Mouse (Mus musculus): ENCODE measurements around the gene Itgb4. TPM values are rescaled to one million over a fixed set of nuclear protein-coding genes. Genes with fewer than 3 reads are reported as not detected.
"Not testable (repeated sequence)": the region's sequence is repeated elsewhere in the genome, so short reads cannot be mapped to it uniquely, and the experiment has no call there.

The Itgb4 gene
- polyA plus RNA-seq, 1 experiment: 1.3 TPM

DNA sequence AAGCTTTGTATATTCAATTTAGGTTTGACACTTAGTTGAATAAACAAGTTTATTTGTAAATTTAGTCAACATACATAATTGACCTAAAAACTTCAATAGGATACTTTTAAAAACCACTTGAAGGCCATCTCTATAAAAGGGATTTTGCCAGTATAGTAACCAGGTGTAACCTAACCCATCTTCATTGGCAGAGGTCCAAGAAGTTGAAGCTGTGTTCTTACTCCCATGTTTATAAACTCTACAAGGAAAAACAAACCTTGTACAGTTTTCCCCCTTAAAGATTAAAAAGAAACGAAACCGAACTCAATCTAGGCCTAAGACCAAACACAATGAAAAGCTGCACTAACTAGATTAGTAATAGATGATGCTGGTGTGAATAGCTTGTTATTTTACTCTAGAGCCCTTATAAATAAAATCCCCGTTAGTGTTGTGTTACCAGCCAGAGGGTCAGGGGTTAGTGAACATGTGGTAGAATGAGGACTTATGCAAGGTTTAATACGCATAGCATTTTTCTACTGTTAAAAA is 47.8 kb downstream of the Itgb4 start:
- Histone ChIP-seq H3K4me1 (ENCODE audit: control insufficient read depth, insufficient read depth, low read length) (no peaks in the 10 kb centered on the region), H3K27ac (ENCODE audit: insufficient read depth, low read length) (no peak overlapping the region), H3K4me3 (ENCODE audit: insufficient read depth, low read length) (peak overlapping the region; percentile 37)
- TF ChIP-seq CTCF (IDR thresholded peaks at IDR 0.05; ENCODE audit: borderline replicate concordance, insufficient read depth, low read length): no peak
- no peak; the same call in 1 of the 2 replicates for TF ChIP-seq POLR2A (IDR thresholded peaks at IDR 0.05; ENCODE audit: low read depth, low read length)

DNA sequence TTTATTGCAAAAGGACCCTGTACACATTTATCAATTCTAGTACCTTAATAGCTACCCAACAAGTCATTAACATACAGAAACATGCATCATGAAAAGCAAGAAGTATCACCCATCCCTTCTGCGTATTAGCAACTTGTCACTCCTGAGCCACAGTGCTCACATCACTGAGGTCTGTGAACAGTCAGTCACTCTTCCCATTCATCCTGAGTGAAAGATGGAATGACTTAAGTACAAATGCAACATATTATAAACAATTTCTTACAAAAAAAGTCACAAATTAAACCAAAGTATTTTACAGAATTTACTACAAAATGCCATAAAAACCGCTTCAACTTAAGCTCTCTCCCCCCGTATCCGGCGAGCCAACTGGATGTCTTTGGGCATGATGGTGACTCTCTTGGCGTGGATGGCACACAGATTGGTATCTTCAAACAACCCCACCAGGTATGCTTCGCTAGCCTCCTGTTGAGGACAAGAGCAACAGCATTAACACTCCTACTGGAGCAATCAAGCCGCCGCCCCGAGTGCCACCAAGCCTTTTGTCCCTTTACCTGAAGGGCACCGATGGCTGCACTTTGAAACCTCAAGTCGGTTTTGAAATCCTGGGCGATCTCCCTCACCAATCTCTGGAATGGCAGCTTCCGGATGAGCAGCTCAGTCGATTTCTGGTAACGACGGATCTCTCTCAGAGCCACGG is 48.7 kb downstream of the Itgb4 start:
- not testable (repeated sequence) for H3K4me1 ChIP-seq (ENCODE audit: control insufficient read depth, insufficient read depth, low read length)
- peak overlapping the region; percentile 74 for H3K4me3 ChIP-seq (ENCODE audit: insufficient read depth, low read length)
- peak overlapping the region; percentile 98 for H3K27ac ChIP-seq (ENCODE audit: insufficient read depth, low read length)

DNA sequence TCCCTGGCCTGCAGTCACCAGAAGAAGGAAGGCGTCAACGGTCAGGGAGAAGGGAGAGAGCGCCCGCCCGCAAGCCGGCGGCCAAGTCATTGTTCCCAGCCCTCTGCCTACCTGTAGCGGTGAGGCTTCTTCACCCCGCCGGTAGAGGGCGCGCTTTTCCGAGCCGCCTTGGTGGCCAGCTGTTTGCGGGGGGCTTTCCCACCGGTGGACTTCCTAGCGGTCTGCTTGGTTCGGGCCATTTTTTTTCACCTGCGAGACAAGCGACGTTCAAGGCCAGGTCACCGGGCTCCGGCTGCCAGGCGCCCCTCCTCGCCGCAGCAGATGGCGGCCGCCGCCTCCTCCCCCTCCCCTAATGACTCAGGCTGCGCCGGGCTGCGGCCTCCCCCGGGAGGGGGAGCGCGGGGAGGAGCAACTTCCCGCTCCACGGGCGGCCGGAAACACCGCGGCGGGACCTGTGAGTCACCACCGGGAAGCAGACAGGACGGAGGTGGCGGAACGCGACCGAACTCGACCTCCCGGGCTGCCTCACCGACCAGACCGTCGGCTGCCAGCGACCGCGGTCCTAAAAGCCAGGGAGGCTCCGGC is 49.4 kb downstream of the Itgb4 start:
- Histone ChIP-seq H3K4me3 (ENCODE audit: insufficient read depth, low read length) (peak overlapping the region; percentile 74), H3K27ac (ENCODE audit: insufficient read depth, low read length) (peak overlapping the region; percentile 98), H3K4me1 (ENCODE audit: control insufficient read depth, insufficient read depth, low read length) (no peaks in the 10 kb centered on the region)
- TF ChIP-seq CTCF (IDR thresholded peaks at IDR 0.05; ENCODE audit: borderline replicate concordance, insufficient read depth, low read length) (peak; percentile 24; the same call in 1 of the 2 replicates), POLR2A (IDR thresholded peaks at IDR 0.05; ENCODE audit: low read depth, low read length) (no peak)

DNA sequence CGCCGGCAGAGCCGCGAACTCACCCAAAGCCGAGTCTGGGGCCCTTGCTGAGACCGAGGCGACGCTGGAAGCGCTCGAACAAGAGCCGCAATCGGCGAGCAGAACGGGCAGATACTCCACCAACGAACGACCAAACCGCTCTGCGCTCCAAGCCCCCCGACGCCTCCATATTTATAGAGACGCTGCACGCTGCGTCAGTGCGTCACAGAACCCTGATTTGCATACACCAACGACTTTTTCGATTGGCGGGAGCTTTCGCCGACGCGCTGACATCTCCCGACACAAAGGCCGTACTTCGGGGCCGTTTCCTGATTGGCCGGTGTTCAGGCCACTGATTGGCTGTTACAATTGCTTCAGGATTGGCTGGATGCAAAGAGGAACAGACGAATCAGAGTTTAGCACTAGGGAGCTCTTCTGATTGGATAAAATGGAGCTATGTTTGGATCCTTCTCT is 49.9 kb downstream of the Itgb4 start:
- Histone ChIP-seq H3K4me1 (ENCODE audit: control insufficient read depth, insufficient read depth, low read length) (no peaks in the 10 kb centered on the region), H3K27ac (ENCODE audit: insufficient read depth, low read length) (peak overlapping the region; percentile 98), H3K4me3 (ENCODE audit: insufficient read depth, low read length) (peak overlapping the region; percentile 74)
- TF ChIP-seq POLR2A (IDR thresholded peaks at IDR 0.05; ENCODE audit: low read depth, low read length): peak; percentile 100
- TF ChIP-seq CTCF (IDR thresholded peaks at IDR 0.05; ENCODE audit: borderline replicate concordance, insufficient read depth, low read length): no peak

DNA sequence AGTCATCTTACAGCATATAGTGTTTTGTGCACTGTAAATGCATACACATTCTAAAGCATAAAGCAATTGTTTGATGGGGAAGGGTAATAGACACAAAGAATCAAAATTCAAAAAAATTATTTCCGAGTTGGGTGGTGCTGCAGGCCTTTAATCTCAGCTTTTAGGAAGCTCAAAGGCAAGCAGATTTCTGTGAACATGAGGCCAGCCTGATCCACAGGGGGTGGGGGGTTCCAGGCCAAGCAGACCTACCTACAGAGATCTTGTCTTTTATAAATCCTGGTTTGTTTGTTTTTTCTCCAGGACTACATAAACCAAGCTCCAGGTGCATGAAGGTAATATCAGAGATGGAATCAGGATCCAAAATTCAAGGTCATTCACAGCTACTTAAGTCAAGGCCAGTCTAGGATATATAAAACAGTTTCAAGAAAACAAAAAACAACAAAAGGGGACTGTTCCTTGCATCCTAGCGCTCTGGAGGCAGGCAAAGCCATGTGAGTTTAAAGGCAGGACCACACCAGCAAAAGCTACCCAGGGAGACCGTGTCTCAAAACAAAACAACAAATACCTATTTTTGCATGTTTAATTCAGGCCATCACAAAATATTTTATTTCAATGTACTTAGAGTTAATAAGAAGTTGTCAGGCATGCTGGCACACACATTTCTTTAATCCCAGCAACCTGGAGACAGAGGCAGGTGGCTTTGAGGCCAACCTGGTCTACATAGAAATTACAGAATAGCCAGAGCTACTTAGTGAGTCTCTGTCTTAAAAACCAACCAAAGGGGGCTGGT is 50.7 kb downstream of the Itgb4 start:
- H3K4me1 ChIP-seq (ENCODE audit: control insufficient read depth, insufficient read depth, low read length): no peaks in the 10 kb centered on the region
- H3K4me3 ChIP-seq (ENCODE audit: insufficient read depth, low read length): no peak overlapping the region
- no peak for TF ChIP-seq POLR2A (IDR thresholded peaks at IDR 0.05; ENCODE audit: low read depth, low read length)
- TF ChIP-seq CTCF (IDR thresholded peaks at IDR 0.05; ENCODE audit: borderline replicate concordance, insufficient read depth, low read length): no peak
- H3K27ac ChIP-seq (ENCODE audit: insufficient read depth, low read length): no peak overlapping the region

DNA sequence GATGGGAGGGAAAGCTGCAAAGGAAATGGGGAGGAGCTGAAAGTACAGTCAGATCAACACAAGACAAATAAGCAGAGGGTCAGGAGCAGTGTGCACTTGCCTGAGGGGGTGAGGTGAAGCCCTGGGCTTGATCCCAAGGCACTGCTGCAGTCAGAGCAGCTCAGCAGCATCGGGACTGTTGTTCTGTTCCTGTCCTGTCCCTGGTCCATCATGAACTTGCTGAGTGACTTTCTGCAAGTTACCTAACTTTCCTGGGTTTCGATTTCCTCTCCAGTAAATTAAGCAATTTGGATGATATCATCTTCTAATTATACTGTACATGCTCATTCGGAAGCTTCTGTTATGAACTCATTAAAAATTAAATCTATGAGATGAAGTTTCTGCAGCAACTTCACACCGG is 53.2 kb downstream of the Itgb4 start, which contains the start of gene H3f3b:
Gene H3f3b (minus strand): TSS at position 207 of the 400 bp plus-strand sequence.
- no peaks in the 10 kb centered on the region for H3K4me1 ChIP-seq (ENCODE audit: control insufficient read depth, insufficient read depth, low read length)
- no peak for TF ChIP-seq POLR2A (IDR thresholded peaks at IDR 0.05; ENCODE audit: low read depth, low read length)
- no peak for TF ChIP-seq CTCF (IDR thresholded peaks at IDR 0.05; ENCODE audit: borderline replicate concordance, insufficient read depth, low read length)
- H3K27ac ChIP-seq (ENCODE audit: insufficient read depth, low read length): no peak within 1 kb of the TSS
- no peak within 1 kb of the TSS for H3K4me3 ChIP-seq (ENCODE audit: insufficient read depth, low read length)

DNA sequence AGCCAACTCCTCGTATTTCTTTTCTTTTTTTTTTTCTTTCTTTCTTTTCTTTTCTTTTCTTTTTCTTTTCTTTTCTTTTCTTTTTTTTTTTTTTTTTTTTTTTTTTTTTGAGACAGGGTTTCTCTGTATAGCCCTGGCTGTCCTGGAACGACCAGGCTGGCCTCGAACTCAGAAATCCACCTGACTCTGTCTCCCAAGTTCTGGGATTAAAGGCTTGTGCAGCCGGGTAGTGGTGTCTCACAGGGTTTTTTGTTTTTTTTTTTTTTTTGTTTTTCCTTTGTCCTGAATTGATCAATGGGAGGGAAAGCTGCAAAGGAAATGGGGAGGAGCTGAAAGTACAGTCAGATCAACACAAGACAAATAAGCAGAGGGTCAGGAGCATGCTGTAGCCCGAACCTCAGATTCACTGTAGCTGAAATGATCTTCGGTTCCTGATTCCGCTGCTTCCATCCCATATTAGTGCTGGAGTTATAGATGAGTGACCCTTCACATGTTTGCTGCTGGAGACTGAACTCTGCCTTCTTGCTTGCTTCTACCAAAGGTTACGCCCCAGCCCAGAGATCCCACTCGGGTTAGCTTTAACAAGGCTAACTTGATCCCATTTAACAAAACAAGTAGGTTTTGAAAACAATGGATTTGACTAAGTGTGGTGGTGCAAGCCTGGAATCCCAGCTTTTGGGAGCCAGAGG is 53.8 kb downstream of the Itgb4 start:
- no peak for TF ChIP-seq POLR2A (IDR thresholded peaks at IDR 0.05; ENCODE audit: low read depth, low read length)
- TF ChIP-seq CTCF (IDR thresholded peaks at IDR 0.05; ENCODE audit: borderline replicate concordance, insufficient read depth, low read length): no peak

DNA sequence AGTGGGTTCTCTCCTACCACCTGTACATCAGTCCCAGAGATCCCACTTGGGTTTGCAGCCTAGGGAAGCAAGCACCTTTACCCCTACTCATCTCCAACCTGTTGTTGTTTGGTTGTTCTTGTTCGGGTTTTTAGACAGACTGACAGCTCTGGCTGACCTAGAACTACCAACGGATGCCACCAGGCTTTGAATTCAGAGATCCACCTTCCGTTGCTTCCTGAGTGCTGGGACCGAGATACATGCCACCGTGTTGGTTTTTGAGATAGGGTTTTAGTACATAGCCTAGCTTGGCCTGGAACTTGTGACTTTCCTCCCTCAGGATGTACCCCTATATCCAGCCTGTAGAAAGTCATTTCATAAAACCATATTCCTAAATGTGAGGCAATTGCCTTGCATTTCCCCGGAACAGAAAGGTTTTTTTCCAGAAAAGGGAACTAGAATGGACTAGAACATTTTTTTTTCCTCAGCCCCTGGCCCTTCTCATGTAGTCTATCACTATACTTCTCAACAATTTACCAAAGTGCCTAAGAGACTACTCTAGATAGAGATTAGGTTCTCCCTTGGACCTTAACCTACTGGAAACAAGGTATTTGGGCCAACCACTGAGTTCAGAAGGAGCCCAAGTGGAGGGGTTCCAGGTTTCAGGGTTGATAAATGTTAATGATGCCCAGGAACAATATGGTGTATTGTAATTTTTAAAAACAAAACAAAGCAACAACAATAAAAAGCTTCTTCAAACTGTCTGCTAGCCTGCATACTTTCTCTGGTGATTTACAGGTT is 54.8 kb downstream of the Itgb4 start:
- Histone ChIP-seq H3K4me1 (ENCODE audit: control insufficient read depth, insufficient read depth, low read length) (no peaks in the 10 kb centered on the region), H3K27ac (ENCODE audit: insufficient read depth, low read length) (no peak overlapping the region), H3K4me3 (ENCODE audit: insufficient read depth, low read length) (peak overlapping the region; percentile 41; the same call in 1 of the 2 replicates)
- no peak for TF ChIP-seq CTCF (IDR thresholded peaks at IDR 0.05; ENCODE audit: borderline replicate concordance, insufficient read depth, low read length)
- no peak for TF ChIP-seq POLR2A (IDR thresholded peaks at IDR 0.05; ENCODE audit: low read depth, low read length)

More for the DNA sequence above, 53.8 kb downstream of the Itgb4 start:
- Histone ChIP-seq H3K4me1 (ENCODE audit: control insufficient read depth, insufficient read depth, low read length) (no peaks in the 10 kb centered on the region), H3K4me3 (ENCODE audit: insufficient read depth, low read length) (no peak overlapping the region), H3K27ac (ENCODE audit: insufficient read depth, low read length) (no peak overlapping the region)
